Mouse (Mus musculus) ovary, postnatal 10 days (tissue): Measurements from ENCODE around the gene Gpr12.
"Not testable (repeated sequence)": the region's sequence is repeated elsewhere in the genome, so short reads cannot be mapped to it uniquely, and the experiment has no call there.

ENCODE experiments used
- DNase-seq: peaks from one replicate; pipeline ENCODE4 v3.0.0; 2022; ENCODE audit warnings: low spot score

Gpr12 gene

DNA sequence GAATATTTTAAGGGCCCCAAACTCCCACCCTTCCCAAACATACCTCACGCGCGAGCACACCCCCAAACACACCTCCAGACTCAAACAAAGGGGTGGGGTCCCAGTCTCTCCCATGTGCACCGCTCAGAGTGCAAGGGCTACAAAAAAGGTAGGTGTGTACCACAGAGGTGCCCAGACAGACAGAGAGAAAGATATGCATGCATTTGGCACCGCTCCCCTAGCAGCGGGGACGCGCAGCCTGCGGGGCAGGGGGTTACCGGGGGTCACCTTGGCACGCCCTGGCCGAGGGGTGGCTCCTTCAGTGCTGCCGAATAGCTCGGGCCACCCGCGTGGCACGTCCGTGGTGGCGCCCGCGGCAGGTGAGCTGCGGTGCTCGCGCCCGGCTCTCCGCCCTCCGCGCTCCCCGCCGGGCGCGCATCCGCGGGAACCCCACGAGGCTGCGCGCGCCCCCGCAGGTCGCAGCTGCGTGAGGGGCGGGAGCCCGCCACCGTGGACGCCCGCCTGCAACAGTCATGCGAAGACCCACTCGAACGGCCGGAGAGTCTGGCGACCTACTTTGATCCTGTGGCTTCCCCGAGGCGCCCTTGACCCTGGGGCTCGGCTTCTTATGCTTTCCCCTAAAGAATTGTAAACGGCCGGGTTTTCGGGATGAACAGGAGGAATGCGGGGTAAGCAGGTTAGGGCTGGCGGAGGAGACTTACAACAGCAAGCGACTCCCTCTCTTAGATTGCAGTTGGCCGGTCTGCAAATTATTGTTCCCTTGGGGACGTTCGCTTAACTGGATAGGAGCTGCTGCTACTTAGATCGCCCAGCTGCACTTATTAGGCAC, at the start of gene Gpr12:
Gene Gpr12 (minus strand): TSS at position 762 of the 829 bp plus-strand sequence.
- no peak for DNase-seq

- DNase-seq: no peak
Observed at GRCm38 (mm10) chr5:146631602-146632001, 46.6 kb upstream of the Gpr12 start.

DNA sequence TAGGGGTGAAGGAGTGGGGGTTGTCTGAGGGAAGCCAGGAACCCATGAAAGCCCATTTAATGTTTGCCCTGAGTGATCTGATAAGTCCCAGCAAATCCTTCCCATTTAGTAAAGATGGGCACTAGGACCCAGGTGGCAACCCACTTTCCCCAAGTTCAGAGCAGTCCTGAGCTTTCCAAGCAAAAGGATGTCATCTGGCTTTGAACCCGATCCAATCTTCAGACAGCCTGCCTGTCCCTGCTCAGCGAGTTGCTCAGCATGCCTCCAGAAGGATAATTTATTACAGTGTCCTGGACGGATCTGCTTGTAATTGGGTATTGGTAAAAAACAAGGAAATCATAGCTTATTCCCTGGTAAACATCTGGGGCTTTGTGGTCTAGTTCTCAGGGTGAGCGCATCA, 45.9 kb upstream of the Gpr12 start:
- DNase-seq: no peak

DNA sequence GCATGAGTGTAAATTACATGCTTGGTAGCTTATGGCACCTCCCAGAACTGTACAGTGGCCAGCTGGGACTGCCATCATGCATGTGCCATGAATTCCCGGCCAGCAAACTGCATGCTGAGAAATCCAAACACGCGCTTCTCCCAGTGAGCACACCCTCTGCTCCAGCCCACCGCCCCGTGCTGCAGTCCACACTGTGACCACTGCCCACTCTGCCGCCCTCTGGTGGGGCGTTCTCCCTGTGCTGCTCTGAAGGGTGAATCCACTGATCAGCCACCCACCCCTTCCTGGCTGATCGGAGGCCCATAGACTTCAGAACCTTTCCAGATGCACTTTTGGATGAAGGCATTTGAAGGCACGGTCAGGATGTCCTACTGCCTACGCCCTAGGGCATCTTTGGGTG, 44.6 kb upstream of the Gpr12 start:
- DNase-seq: no peak

DNA sequence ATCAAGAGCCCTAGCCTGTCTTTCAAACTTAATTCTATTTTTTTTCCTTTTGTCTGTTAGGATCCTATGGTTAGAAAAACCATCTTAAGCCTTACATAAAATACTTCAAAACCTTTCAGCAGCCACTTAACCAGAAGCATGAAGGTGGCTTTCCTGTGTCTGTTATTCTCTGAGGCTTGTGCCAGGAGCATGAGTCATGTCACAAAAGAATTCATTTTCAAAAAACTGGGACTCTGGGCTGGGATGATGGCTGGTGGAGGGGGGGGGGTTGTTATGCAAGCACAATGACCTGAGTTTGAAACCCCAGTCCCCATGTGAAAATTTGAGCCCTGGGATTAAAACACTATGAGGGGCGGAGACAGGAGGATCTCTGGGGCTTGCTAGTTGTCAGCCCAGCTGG, 43.8 kb upstream of the Gpr12 start:
- DNase-seq: no peak

DNA sequence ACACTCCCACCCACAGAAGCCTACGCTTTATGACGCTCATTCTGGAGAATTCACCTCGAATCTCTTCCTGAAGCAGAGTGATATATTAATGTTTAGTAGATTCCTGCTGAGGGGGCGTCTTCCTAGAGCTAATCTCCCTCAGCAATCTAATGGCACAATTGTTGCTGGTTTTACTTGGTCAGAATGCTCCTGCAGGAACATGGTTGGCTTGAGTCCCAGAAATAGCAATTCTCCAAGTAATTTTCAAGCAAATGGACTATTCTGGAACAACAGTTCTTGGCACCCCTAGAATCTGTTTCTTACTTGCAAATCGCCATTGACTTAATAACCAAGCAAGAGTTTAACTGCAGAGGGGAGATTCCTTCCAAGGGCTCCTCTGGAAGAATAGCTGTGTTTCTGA, 42.9 kb upstream of the Gpr12 start:
- DNase-seq: no peak

DNA sequence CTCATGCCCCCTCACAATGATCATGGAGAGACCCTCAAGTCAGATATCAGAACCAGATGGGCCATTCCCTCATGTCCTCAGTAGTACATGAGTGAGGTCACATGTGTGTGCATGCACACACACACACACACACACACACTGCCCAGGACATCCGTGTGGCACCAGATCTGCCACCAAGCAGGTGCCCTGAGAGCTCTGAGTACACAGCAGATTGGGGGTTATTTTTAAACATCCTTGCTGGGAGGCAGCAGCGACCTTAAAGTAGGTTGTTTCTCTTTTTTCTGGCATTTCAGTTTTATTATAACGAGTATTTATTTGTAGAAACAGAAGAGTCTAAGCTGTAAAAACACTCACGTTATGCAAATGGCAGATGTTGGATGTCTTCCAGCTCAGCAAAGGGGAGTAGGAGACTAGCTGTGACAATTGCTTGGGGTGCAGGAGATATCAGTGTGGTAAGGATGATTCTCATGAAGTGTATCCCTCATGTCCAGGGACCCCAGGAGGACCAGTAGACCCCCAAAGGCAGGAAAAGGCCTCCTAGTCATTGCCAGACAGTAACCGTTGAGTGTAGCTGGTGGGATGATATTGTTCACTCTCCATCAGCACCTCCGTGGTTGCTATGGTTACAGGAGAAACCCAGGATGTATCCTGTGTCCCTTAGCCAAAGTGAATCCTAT, 40.7 kb upstream of the Gpr12 start:
- no peak for DNase-seq

GRCm38 (mm10) chr5:146611830-146612229, 26.8 kb upstream of the Gpr12 start:
- no peak for DNase-seq

DNA sequence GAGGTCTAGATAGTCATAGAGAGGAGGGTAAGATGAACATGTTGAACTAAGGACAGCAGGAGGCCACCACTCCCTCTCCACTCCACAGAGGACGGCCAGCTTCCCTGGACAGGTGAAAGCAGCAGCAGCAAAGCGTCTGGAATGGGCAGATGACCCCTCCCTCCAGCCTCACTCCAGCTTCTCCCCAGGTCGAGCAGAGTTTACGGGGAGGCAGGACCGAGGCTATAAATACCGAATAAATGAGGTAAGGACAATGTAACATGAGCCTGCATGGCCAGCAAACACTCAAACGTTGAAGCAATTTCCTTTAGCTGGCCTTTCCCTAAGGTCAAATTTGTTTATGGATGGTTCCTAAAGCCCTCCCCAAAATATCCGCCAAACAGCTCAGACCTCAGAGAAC, 26.0 kb upstream of the Gpr12 start:
- DNase-seq: no peak

DNA sequence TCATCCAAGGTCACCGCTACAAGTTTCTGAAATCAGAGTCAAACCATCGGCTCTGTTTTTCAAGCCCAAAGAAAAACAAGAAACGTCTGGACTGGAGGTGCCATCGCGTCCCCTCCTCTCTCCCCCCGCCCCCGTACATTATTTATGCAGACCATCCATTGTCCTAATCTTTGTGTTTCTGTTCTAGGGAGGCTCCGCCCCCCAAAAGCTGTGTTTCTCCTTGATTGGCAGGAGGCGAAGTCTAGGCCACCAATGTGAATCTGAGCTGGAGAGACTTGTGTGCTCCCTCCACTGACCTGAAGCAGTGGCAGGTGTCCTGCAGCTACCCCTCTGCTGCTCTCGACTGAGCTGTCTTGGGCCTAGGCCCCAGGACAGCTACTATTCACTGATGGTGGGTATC, 24.6 kb upstream of the Gpr12 start:
- DNase-seq: no peak

- no peak for DNase-seq
Observed at GRCm38 (mm10) chr5:146607816-146608215, 22.8 kb upstream of the Gpr12 start.

GRCm38 (mm10) chr5:146606895-146607294, 21.9 kb upstream of the Gpr12 start:
- no peak for DNase-seq

GRCm38 (mm10) chr5:146606221-146606620, 21.2 kb upstream of the Gpr12 start:
- DNase-seq: no peak

GRCm38 (mm10) chr5:146599970-146600369, 14.9 kb upstream of the Gpr12 start:
- no peak for DNase-seq

DNA sequence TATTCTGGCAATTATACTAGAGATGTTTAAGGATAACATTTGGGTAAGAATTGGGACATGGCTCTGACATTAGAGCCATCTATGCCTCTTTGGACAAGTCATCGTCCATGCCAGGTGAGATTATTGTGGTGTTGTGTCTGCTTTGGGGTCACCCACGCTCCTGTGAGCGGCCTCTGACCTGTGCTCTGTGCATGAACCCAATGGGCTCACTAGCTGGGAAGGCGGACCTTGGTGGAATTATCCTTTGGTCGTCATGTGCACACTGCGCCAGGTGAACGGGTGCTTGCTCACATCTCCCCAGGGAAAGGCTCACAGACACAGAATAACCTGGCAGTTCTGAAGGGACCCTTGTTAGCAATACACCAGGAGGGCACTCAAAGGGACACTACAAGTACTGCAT, 14.2 kb upstream of the Gpr12 start:
- DNase-seq: not testable (repeated sequence)

GRCm38 (mm10) chr5:146598215-146599119, 13.4 kb upstream of the Gpr12 start:
- no peak for DNase-seq

DNA sequence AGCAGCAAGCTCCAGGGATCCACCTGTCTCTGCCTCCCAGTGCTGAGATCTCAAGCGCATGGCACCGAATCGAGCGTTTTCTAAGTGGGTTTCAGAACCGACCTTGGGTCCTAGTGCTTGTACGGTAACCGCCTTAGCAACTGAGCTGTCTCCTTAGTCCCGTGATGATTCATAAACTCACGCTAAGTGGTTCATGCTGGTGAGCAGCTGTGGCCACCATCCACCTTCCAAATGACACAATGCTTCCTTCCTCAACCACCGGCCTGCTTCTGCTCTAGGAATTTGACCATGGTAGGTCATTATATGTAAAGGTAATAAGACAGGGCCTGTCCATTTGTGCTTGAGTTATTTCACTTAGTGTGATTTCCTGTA, 12.4 kb upstream of the Gpr12 start:
- no peak for DNase-seq

DNA sequence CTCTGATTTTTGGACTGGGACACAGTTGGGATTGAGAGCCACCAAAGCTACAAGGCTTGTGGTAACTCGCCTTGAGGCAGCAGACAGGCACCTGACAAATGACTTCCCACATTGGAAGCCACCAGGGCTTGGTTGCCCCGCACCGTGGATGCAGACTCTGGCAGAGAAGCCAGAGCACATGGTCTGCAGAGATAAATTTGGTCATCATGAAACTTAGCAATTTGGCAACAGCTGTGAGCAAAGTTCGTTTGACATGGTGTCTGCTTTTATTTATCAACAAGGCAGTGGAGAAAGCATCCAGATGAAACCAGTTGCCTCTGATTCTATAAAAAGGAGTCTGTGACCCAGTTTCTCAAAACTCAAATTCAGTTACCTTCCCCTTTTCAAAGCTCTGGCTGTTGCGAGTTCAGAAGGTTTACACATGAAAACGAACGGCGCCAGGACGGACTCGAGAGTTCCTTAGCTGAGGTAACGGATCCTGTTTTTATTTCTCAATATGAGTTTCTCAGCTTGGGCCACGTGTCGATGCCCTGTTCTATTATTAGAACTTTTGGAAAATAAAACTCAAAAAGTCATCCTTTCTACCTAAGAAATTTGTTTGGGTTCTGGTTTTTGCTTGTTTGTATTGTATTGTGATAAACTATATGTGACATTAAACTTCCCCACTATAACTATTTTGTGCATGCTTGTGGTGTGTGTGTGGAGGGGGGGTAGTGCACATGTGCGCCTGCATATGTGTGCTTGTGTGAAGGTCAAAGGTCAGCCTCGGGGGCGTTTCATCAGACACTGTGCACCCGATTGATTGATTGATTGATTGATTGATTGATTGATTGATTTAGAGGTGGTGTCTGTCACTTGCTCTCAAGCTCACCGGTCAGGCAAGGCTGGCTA, 11.8 kb upstream of the Gpr12 start:
- DNase-seq: no peak

DNA sequence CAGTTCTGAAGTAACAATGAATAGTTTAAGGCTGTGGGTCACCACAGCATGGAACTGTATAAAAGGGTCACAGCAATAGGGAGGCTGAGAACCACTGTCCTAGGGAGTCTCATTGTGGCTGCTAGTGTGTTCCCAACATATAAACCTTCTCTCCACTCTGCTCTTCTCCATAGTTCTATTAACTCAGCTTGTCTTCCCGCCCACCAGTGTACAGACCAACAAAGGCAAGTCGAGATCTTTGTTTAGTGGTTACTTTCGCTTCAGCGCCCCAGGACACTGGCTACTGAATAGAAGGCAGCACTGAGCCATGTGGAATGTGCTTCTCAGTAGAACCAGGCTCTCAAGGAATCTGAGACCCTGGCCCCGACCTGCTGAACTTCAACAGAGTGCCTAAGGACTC, 7.5 kb upstream of the Gpr12 start:
- DNase-seq: no peak

GRCm38 (mm10) chr5:146591636-146592035, 6.6 kb upstream of the Gpr12 start:
- DNase-seq: no peak

GRCm38 (mm10) chr5:146590987-146591386, 5.9 kb upstream of the Gpr12 start:
- DNase-seq: no peak
